Comparison of ENCODE assay signal across 22 mouse cellular contexts in genomic region chr8:103970511-103970910, GRCm38 (mm10).
"Had no signal": no experiment of that assay in that cellular context is flagged by ENCODE, and none has a peak within 500 bp of the region (broad histone marks: within the 10 kb centered on the region; RNA-seq: fewer than 3 reads in every experiment).

No protein-coding gene starts in this region.

- H3K4me1 ChIP-seq: heart, embryonic 13.5 days; heart, embryonic 15.5 days; hindbrain, embryonic 13.5 days; hindbrain, embryonic 15.5 days; limb, embryonic 13.5 days; limb, embryonic 15.5 days had no signal

- H3K4me2 ChIP-seq: heart, embryonic 11.5 days; heart, embryonic 13.5 days; heart, embryonic 15.5 days; hindbrain, embryonic 13.5 days; hindbrain, embryonic 15.5 days; limb, embryonic 13.5 days; limb, embryonic 15.5 days had no signal

- DNase-seq: gastrocnemius, postnatal 14 days; gastrocnemius, postnatal 36 days; heart, adult 11 months; heart, adult 2 months; heart, postnatal 14 days; heart, postnatal 36 days; kidney, adult 18-20 months; kidney, adult 8-10 months; kidney, postnatal 10 days; kidney, postnatal 25 days; kidney, postnatal 4 days; left cerebral cortex, postnatal 4 days had no signal

- H3K36me3 ChIP-seq: heart, embryonic 13.5 days; heart, embryonic 15.5 days; hindbrain, embryonic 13.5 days; hindbrain, embryonic 15.5 days; limb, embryonic 13.5 days; limb, embryonic 15.5 days had no signal

- H3K27ac ChIP-seq: heart, adult 2 months; heart, embryonic 13.5 days; heart, embryonic 15.5 days; hindbrain, embryonic 13.5 days; hindbrain, embryonic 15.5 days; hindbrain, postnatal 0 days; layer of hippocampus, adult 2 months; limb, embryonic 13.5 days; limb, embryonic 15.5 days had no signal

- H3K27me3 ChIP-seq: heart, embryonic 13.5 days; heart, embryonic 15.5 days; hindbrain, embryonic 13.5 days; hindbrain, embryonic 15.5 days; limb, embryonic 13.5 days; limb, embryonic 15.5 days had no signal

- H3K4me3 ChIP-seq: heart, adult 2 months; heart, embryonic 13.5 days; heart, embryonic 15.5 days; hindbrain, embryonic 13.5 days; hindbrain, embryonic 15.5 days; layer of hippocampus, adult 2 months; limb, embryonic 13.5 days; limb, embryonic 15.5 days had no signal

- ATAC-seq: hindbrain, postnatal 0 days; intestine, postnatal 0 days had no signal

- H3K9ac ChIP-seq: heart, embryonic 13.5 days; heart, embryonic 15.5 days; hindbrain, embryonic 13.5 days; hindbrain, embryonic 15.5 days; limb, embryonic 13.5 days; limb, embryonic 15.5 days had no signal

- H3K9me3 ChIP-seq: heart, embryonic 13.5 days; heart, embryonic 15.5 days; hindbrain, embryonic 13.5 days; hindbrain, embryonic 15.5 days; limb, embryonic 13.5 days; limb, embryonic 15.5 days had no signal
